Mouse (Mus musculus) urinary bladder, postnatal 25 days (tissue): ENCODE results near the gene Orai1.

Experiments used
- DNase-seq: peaks from one replicate; pipeline ENCODE4 v3.0.0; 2022; ENCODE audit warnings: low spot score

Orai1 gene

GRCm38 (mm10) chr5:123068714-123069113, 53.8 kb downstream of the Orai1 start:
- DNase-seq = no peak

GRCm38 (mm10) chr5:123075576-123076418, 60.9 kb downstream of the Orai1 start:
- DNase-seq = peak; percentile 98

GRCm38 (mm10) chr5:123076419-123077281, 61.8 kb downstream of the Orai1 start:
- no peak for DNase-seq

- DNase-seq = no peak
Measured at GRCm38 (mm10) chr5:123079568-123079967, 64.7 kb downstream of the Orai1 start.

GRCm38 (mm10) chr5:123080041-123080440, 65.2 kb downstream of the Orai1 start:
- no peak for DNase-seq
